Comparison of ENCODE assay signal across 22 mouse cellular contexts in genomic region chr12:106084126-106084525, GRCm38 (mm10).
"Had no signal": no experiment of that assay in that cellular context is flagged by ENCODE, and none has a peak within 500 bp of the region (broad histone marks: within the 10 kb centered on the region; RNA-seq: fewer than 3 reads in every experiment).

No protein-coding gene starts in this region.

- H3K27ac ChIP-seq: kidney, postnatal 0 days; layer of hippocampus, adult 2 months; left cerebral cortex, adult 2 months; limb, embryonic 12.5 days; limb, embryonic 15.5 days; liver, embryonic 14.5 days; lung, embryonic 15.5 days; midbrain, embryonic 15.5 days; neural tube, embryonic 12.5 days; neural tube, embryonic 15.5 days had no signal

- H3K36me3 ChIP-seq: limb, embryonic 12.5 days; limb, embryonic 15.5 days; lung, embryonic 15.5 days; midbrain, embryonic 15.5 days; neural tube, embryonic 12.5 days; neural tube, embryonic 15.5 days had no signal

- H3K27me3 ChIP-seq: limb, embryonic 12.5 days; limb, embryonic 15.5 days; lung, embryonic 15.5 days; megakaryocyte, embryonic 14.5 days; midbrain, embryonic 15.5 days; neural tube, embryonic 15.5 days had no signal

- H3K4me2 ChIP-seq: limb, embryonic 12.5 days; limb, embryonic 15.5 days; liver, embryonic 11.5 days; lung, embryonic 15.5 days; midbrain, embryonic 11.5 days; midbrain, embryonic 15.5 days; neural tube, embryonic 12.5 days; neural tube, embryonic 15.5 days had no signal

- DNase-seq: kidney, adult 2 months; kidney, postnatal 25 days; layer of hippocampus, adult 9-11 months; liver, postnatal 0 days; lung, postnatal 10 days; lung, postnatal 36 days; thymus, adult 2 months; thymus, postnatal 14 days; thymus, postnatal 4 days had no signal

- H3K4me3 ChIP-seq: layer of hippocampus, adult 2 months; left cerebral cortex, adult 2 months; limb, embryonic 12.5 days; limb, embryonic 15.5 days; lung, embryonic 15.5 days; megakaryocyte, embryonic 14.5 days; midbrain, embryonic 15.5 days; neural tube, embryonic 12.5 days; neural tube, embryonic 15.5 days had no signal

- H3K9ac ChIP-seq: limb, embryonic 12.5 days; limb, embryonic 15.5 days; liver, embryonic 14.5 days; liver, postnatal 0 days; lung, embryonic 15.5 days; midbrain, embryonic 15.5 days; neural tube, embryonic 12.5 days; neural tube, embryonic 15.5 days had no signal

- ATAC-seq: liver, postnatal 0 days; midbrain, embryonic 15.5 days had no signal

- H3K9me3 ChIP-seq: limb, embryonic 12.5 days; limb, embryonic 15.5 days; lung, embryonic 15.5 days; megakaryocyte, embryonic 14.5 days; midbrain, embryonic 15.5 days; neural tube, embryonic 12.5 days; neural tube, embryonic 15.5 days had no signal

- H3K4me1 ChIP-seq: lung, embryonic 15.5 days had no signal
